25 mouse cellular contexts compared by ENCODE assay signal in the genomic region with DNA sequence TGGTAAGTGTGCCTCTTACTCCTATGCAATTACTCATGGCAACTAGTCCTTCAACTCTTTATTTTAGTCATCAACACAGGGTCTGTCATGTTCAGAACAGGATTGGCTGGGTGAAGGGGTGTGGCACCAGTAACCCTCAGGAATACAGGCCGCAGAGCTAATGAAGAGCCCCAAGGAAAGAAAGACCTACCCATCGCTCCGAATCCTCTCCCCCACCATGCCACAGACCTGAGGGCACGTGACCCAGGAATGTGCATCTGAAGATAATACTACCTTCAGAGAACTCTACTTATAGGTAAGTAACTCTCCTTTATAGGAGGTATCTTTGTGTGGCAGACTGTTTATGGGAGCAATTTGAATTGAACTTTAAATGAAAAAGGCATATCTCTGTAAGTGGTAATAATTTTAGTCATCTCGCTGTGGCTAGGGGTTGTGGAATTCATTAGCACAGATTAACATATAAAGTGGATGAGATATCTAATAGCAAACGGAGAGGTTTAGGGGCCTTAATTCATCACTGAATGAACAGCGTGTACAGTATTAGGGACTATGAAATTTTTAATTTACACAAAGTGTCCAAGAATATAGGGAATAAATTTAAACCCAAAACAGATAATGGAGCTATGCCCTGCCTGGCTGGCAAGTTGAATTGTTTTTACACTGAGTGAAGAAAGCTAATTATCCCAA. TPM values are rescaled to one million over a fixed set of nuclear protein-coding genes. Genes with fewer than 3 reads are reported as not detected.
DNase-seq lines count a peak whose midpoint lies in the region; ATAC-seq lines count a peak whose summit lies in the region.
"Had no signal": no experiment of that assay in that cellular context is flagged by ENCODE, and none has a peak within 500 bp of the region (broad histone marks: within the 10 kb centered on the region; RNA-seq: fewer than 3 reads in every experiment).

No protein-coding gene starts in this region.

- 65% methylated on average over 7 of the region's 7 CpGs for WGBS in hindbrain, embryonic 11.5 days
- 84% methylated on average over 7 of the region's 7 CpGs for WGBS in hindbrain, embryonic 10.5 days
- 58% methylated on average over 7 of the region's 7 CpGs for WGBS in neural tube, embryonic 12.5 days
- 35% methylated on average over 7 of the region's 7 CpGs for WGBS in midbrain, embryonic 14.5 days
- 44% methylated on average over 7 of the region's 7 CpGs for WGBS in neural tube, embryonic 15.5 days

- H3K4me2 ChIP-seq in hindbrain, embryonic 11.5 days (replicated peaks; ENCODE audit: low read depth, low read length): no peak overlapping the region
- no peak overlapping the region for H3K4me2 ChIP-seq in neural tube, embryonic 12.5 days (replicated peaks)
- H3K4me2 ChIP-seq in midbrain, embryonic 14.5 days (ENCODE audit: low read length): no peak overlapping the region
- H3K4me2 ChIP-seq in neural tube, embryonic 15.5 days: no peak overlapping the region
- H3K4me2 ChIP-seq: embryonic facial prominence, embryonic 13.5 days; limb, embryonic 12.5 days; lung, embryonic 15.5 days; stomach, embryonic 15.5 days had no signal

- H3K27ac ChIP-seq in hindbrain, embryonic 11.5 days (ENCODE audit: low read depth, low read length): no peak overlapping the region
- no peak overlapping the region for H3K27ac ChIP-seq in hindbrain, embryonic 10.5 days
- H3K27ac ChIP-seq in neural tube, embryonic 12.5 days: no peak overlapping the region
- peak overlapping the region; percentile 33 for H3K27ac ChIP-seq in midbrain, embryonic 14.5 days (replicated peaks; ENCODE audit: low read depth, low read length)
- H3K27ac ChIP-seq in neural tube, embryonic 15.5 days (replicated peaks): no peak overlapping the region
- H3K27ac ChIP-seq: embryonic facial prominence, embryonic 13.5 days; left cerebral cortex, adult 2 months; limb, embryonic 12.5 days; lung, embryonic 15.5 days; stomach, embryonic 15.5 days had no signal

- no peaks in the 10 kb centered on the region for H3K9me3 ChIP-seq in hindbrain, embryonic 11.5 days (ENCODE audit: control insufficient read depth, low read length)
- H3K9me3 ChIP-seq in hindbrain, embryonic 10.5 days: no peaks in the 10 kb centered on the region
- H3K9me3 ChIP-seq in neural tube, embryonic 12.5 days: no peaks in the 10 kb centered on the region
- H3K9me3 ChIP-seq in midbrain, embryonic 14.5 days (ENCODE audit: control insufficient read depth, low read length): no peaks in the 10 kb centered on the region
- H3K9me3 ChIP-seq in neural tube, embryonic 15.5 days (replicated peaks): no peaks in the 10 kb centered on the region
- H3K9me3 ChIP-seq: embryonic facial prominence, embryonic 13.5 days; limb, embryonic 12.5 days; lung, embryonic 15.5 days; stomach, embryonic 15.5 days had no signal

- ATAC-seq in hindbrain, embryonic 11.5 days (ENCODE audit: low FRiP score): peak; percentile 57; the same call in 1 of the 2 replicates
- ATAC-seq in neural tube, embryonic 12.5 days (ENCODE audit: low FRiP score, low read depth): peak; percentile 66
- ATAC-seq in midbrain, embryonic 14.5 days (ENCODE audit: low FRiP score, low TSS enrichment): peak; percentile 63; the same call in 1 of the 2 replicates
- ATAC-seq in neural tube, embryonic 15.5 days (ENCODE audit: low FRiP score): peak; percentile 35; the same call in 1 of the 2 replicates
- ATAC-seq: intestine, embryonic 16.5 days had no signal

- H3K36me3 ChIP-seq in hindbrain, embryonic 11.5 days (ENCODE audit: control insufficient read depth, insufficient read depth, low read length): no peaks in the 10 kb centered on the region
- no peaks in the 10 kb centered on the region for H3K36me3 ChIP-seq in hindbrain, embryonic 10.5 days
- H3K36me3 ChIP-seq in neural tube, embryonic 12.5 days: no peaks in the 10 kb centered on the region
- no peaks in the 10 kb centered on the region for H3K36me3 ChIP-seq in midbrain, embryonic 14.5 days (ENCODE audit: control insufficient read depth, insufficient read depth, low read length)
- H3K36me3 ChIP-seq in neural tube, embryonic 15.5 days: no peaks in the 10 kb centered on the region
- H3K36me3 ChIP-seq: embryonic facial prominence, embryonic 13.5 days; limb, embryonic 12.5 days; lung, embryonic 15.5 days; stomach, embryonic 15.5 days had no signal

- H3K4me3 ChIP-seq in hindbrain, embryonic 11.5 days (ENCODE audit: low read depth, low read length): no peak overlapping the region
- no peak overlapping the region for H3K4me3 ChIP-seq in hindbrain, embryonic 10.5 days
- H3K4me3 ChIP-seq in neural tube, embryonic 12.5 days: no peak overlapping the region
- H3K4me3 ChIP-seq in midbrain, embryonic 14.5 days (replicated peaks; ENCODE audit: low read depth, low read length): no peak overlapping the region
- H3K4me3 ChIP-seq in neural tube, embryonic 15.5 days (replicated peaks): no peak overlapping the region
- H3K4me3 ChIP-seq: embryonic facial prominence, embryonic 13.5 days; left cerebral cortex, adult 2 months; limb, embryonic 12.5 days; lung, embryonic 15.5 days; stomach, embryonic 15.5 days had no signal

- no peak for DNase-seq in hindbrain, embryonic 11.5 days (ENCODE audit: low spot score)
- DNase-seq in hindbrain, embryonic 10.5 days (ENCODE audit: low spot score): no peak
- no peak for DNase-seq in neural tube, embryonic 10.5 days (ENCODE audit: extremely low spot score, low spot score)
- peak; percentile 47 for DNase-seq in midbrain, embryonic 14.5 days
- DNase-seq in right cerebral cortex, postnatal 36 days (ENCODE audit: low spot score in 2 of 2): no peak
- no peak for DNase-seq in frontal cortex, postnatal 25 days (ENCODE audit: low spot score in 2 of 2)
- DNase-seq: adrenal gland, postnatal 25 days; B cell, adult 2 months; cerebellum, adult 18-20 months; cerebellum, postnatal 10 days; gastrocnemius, postnatal 14 days; heart, postnatal 14 days; kidney, adult 8-10 months; kidney, postnatal 14 days; retina, postnatal 1 day; right cerebral cortex, postnatal 14 days; thymus, postnatal 14 days had no signal

- no peak overlapping the region for H3K9ac ChIP-seq in hindbrain, embryonic 11.5 days (ENCODE audit: low read depth, low read length)
- no peak overlapping the region for H3K9ac ChIP-seq in neural tube, embryonic 12.5 days
- H3K9ac ChIP-seq in midbrain, embryonic 14.5 days (replicated peaks; ENCODE audit: low read length): no peak overlapping the region
- no peak overlapping the region for H3K9ac ChIP-seq in neural tube, embryonic 15.5 days (replicated peaks)
- H3K9ac ChIP-seq: embryonic facial prominence, embryonic 13.5 days; limb, embryonic 12.5 days; lung, embryonic 15.5 days; stomach, embryonic 15.5 days had no signal

- no peaks in the 10 kb centered on the region for H3K4me1 ChIP-seq in hindbrain, embryonic 11.5 days (replicated peaks; ENCODE audit: control insufficient read depth, insufficient read depth, low read length)
- H3K4me1 ChIP-seq in hindbrain, embryonic 10.5 days (replicated peaks): no peaks in the 10 kb centered on the region
- no peaks in the 10 kb centered on the region for H3K4me1 ChIP-seq in neural tube, embryonic 12.5 days
- peaks cover 16% of the 10 kb centered on the region; the same call in 1 of the 2 replicates for H3K4me1 ChIP-seq in midbrain, embryonic 14.5 days (ENCODE audit: control insufficient read depth, insufficient read depth, low read length)
- H3K4me1 ChIP-seq in neural tube, embryonic 15.5 days: 0 out of 2 replicates have a peak, but pooled peaks cover 2% of the 10 kb centered on the region
- H3K4me1 ChIP-seq: embryonic facial prominence, embryonic 13.5 days; lung, embryonic 15.5 days; stomach, embryonic 15.5 days had no signal

- H3K27me3 ChIP-seq in hindbrain, embryonic 11.5 days (ENCODE audit: control insufficient read depth, insufficient read depth, low read length): no peaks in the 10 kb centered on the region
- H3K27me3 ChIP-seq in hindbrain, embryonic 10.5 days (ENCODE audit: insufficient read depth, poor library complexity, severe bottlenecking): no peaks in the 10 kb centered on the region
- H3K27me3 ChIP-seq in neural tube, embryonic 12.5 days (replicated peaks): no peaks in the 10 kb centered on the region
- H3K27me3 ChIP-seq in midbrain, embryonic 14.5 days (ENCODE audit: control insufficient read depth, insufficient read depth, low read length): no peaks in the 10 kb centered on the region
- H3K27me3 ChIP-seq in neural tube, embryonic 15.5 days (replicated peaks): 0 out of 2 replicates have a peak, but pooled peaks cover 2% of the 10 kb centered on the region
- H3K27me3 ChIP-seq: lung, embryonic 15.5 days; stomach, embryonic 15.5 days had no signal

RNA-seq across cellular contexts. Expression of a gene that starts 15.6 kb away (rescaled TPM):
- polyA plus RNA-seq in hindbrain, embryonic 11.5 days (2014; fragmentation: Nextera tagmentation; extraction: Ambion mirVana): 79.6 and 82.8 TPM in 2 replicates
- polyA plus RNA-seq in hindbrain, embryonic 10.5 days (2016; fragmentation: Nextera tagmentation; extraction: Ambion mirVana): 49.3 and 54.9 TPM in 2 replicates
- polyA plus RNA-seq in neural tube, embryonic 12.5 days (2016; fragmentation: Nextera tagmentation; extraction: Ambion mirVana): 72.1 and 79.1 TPM in 2 replicates
- 91.5 and 98.1 TPM in 2 replicates for polyA plus RNA-seq in midbrain, embryonic 14.5 days (2014; fragmentation: Nextera tagmentation; extraction: Ambion mirVana)
- polyA plus RNA-seq in neural tube, embryonic 15.5 days (2015; fragmentation: Nextera tagmentation; extraction: Ambion mirVana): 53.8 and 62.5 TPM in 2 replicates
